Mouse (Mus musculus): Measurements from ENCODE around the gene Cd44.

DNA sequence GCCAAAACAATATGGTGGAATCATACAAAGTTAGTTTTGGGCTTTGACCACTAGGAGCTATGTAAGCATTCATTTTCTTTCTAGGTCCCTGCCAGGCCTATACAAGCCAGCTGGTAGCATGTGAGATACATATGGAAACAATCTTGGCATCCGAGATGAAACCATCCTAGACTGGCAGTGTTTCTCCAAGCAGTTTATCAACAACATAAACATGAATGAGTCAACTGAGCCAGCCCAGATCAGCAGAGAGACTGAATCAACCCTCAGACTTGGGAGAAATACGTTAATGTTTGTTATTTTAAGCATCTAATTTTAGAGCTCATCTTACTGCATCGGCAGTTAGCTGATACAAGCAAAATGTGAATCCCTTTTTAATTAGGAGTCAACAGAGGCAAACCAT lies 93.8 kb downstream of the Cd44 start:
- TF ChIP-seq CTCF (IDR thresholded peaks at IDR 0.05; ENCODE audit: borderline replicate concordance, control insufficient read depth, extremely low read depth, insufficient read depth, low read length, poor library complexity) (no peak), POLR2A (IDR thresholded peaks at IDR 0.05; ENCODE audit: control insufficient read depth, extremely low read depth, insufficient read depth, low read length, poor library complexity) (no peak)

All from thymus, adult 2 months (tissue).